Mouse (Mus musculus) C2C12 (cell line): ENCODE data around the gene Itgb6. TPM values are rescaled to one million over a fixed set of nuclear protein-coding genes. Genes with fewer than 3 reads are reported as not detected.

Experiments
- H3K27me3 ChIP-seq: one replicate; pipeline ENCODE4 v1.6.1; 2011; ENCODE audit not compliant: control insufficient read depth, insufficient read depth, insufficient read length
- H3K36me3 ChIP-seq: one replicate; pipeline ENCODE4 v1.6.1; 2011; ENCODE audit not compliant: control insufficient read depth, insufficient read depth
- H3K4me3 ChIP-seq: one replicate; pipeline ENCODE4 v1.5.1; 2011; ENCODE audit warnings: mild to moderate bottlenecking, control low read depth; ENCODE audit not compliant: poor library complexity, insufficient read depth, severe bottlenecking
- H3K79me2 ChIP-seq: one replicate; pipeline ENCODE4 v1.6.1; 2011; ENCODE audit not compliant: control insufficient read depth, insufficient read depth
- H3K79me3 ChIP-seq: one replicate; pipeline ENCODE4 v1.6.1; 2011; ENCODE audit warnings: low read depth, control low read depth
- H3ac ChIP-seq: one replicate; pipeline ENCODE3; 2011; ENCODE audit warnings: low read depth; ENCODE audit not compliant: control insufficient read depth, insufficient read length
- CEBPB ChIP-seq: IDR thresholded peaks from one replicate; pipeline ENCODE4 v1.6.1; 2011; ENCODE audit warnings: low read depth, mild to moderate bottlenecking, control low read depth, moderate library complexity
- CTCF ChIP-seq: IDR thresholded peaks from one replicate; pipeline ENCODE4 v1.5.1; 2011; ENCODE audit not compliant: control insufficient read depth, insufficient read depth, insufficient read length
- FOSL1 ChIP-seq: IDR thresholded peaks from one replicate; pipeline ENCODE4 v1.8.0; 2011; ENCODE audit warnings: mild to moderate bottlenecking, low read length; ENCODE audit not compliant: poor library complexity, insufficient read depth, severe bottlenecking
- MAX ChIP-seq: IDR thresholded peaks from one replicate; pipeline ENCODE4 v1.6.1; 2011; ENCODE audit warnings: mild to moderate bottlenecking, control low read depth
- MYOD1 ChIP-seq: IDR thresholded peaks from one replicate; pipeline ENCODE4 v1.6.1; 2011; ENCODE audit warnings: low read depth; ENCODE audit not compliant: control insufficient read depth, insufficient read length
- MYOG ChIP-seq: IDR thresholded peaks from one replicate; pipeline ENCODE4 v1.6.1; 2011; ENCODE audit not compliant: control insufficient read depth, insufficient read length; ENCODE audit errors: extremely low read depth
- USF1 ChIP-seq: IDR thresholded peaks from one replicate; pipeline ENCODE4 v1.6.1; 2011; ENCODE audit warnings: low read depth, mild to moderate bottlenecking, control low read depth, moderate library complexity
- polyA plus RNA-seq: library from polyadenylated mRNA; unstranded; fragments of >200 nt; fragmentation: generic; extraction: Trizol; gene quantifications from one replicate; pipeline ENCODE4 v1.2.1, GENCODE M21; 2012; ENCODE audit warnings: missing spikeins

Gene Itgb6
- polyA plus RNA-seq, 1 experiment = 0.30 TPM

DNA sequence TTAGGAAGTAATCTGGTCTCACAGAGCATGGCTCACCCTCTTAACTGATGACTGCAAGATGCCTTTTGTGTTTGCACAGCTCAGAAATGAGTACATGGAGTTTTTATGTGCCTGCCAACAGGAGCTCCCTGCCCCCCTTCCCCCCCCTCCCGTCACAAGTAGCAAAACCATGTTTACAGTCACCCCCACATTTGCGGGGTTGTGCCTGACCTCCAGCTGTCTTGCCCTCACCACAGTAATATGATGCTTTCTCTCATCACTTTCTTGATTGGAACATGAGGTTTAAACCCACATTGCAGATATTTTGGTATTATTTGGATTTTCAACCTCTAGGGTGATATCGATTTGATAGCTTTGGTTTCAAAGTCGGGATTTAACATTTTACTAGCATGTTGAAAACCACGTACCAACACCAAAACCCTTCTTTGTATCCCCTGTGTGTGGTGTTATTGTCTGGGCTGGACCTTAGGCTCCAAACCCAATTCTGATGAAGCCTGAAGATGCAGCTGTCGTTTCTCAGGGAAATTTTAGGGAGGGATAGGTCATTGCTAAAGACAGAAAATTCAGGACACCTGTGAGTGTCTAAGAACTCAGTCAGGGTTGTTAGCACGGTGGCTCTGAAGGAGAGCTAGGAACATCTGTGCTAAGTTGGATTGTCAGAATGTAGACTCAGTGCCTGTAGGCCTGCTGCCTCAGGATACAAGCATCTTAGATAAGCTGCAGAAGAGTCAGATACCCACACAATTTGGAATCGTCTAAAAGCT is 112.8 kb downstream of the Itgb6 start:
- no peak overlapping the region for H3ac ChIP-seq
- no peaks in the 10 kb centered on the region for H3K79me2 ChIP-seq
- H3K4me3 ChIP-seq = no peak overlapping the region
- no peaks in the 10 kb centered on the region for H3K79me3 ChIP-seq
- peak; percentile 49 for TF ChIP-seq MYOD1
- TF ChIP-seq USF1 = no peak
- no peak for TF ChIP-seq CTCF
- no peak for TF ChIP-seq FOSL1
- TF ChIP-seq MYOG = no peak
- H3K36me3 ChIP-seq = no peaks in the 10 kb centered on the region
- no peaks in the 10 kb centered on the region for H3K27me3 ChIP-seq

DNA sequence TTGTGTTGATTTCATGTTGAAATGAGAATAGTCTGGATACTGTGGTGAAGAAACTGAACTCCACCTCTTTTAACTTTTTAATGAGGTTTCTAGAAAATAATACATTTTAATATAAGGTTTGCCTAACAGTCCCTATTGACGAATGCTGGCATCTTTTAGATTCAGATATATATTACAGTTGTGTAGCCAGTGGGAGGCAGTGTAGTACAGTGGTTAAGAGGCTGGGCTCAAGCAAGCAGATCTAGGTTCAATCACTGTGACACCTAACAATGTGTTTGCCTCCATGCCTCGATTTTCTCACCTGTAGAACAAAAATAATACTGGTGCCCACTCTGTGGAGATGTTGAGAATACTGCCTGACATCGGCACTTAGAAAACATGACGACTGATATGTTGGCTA is 114.5 kb downstream of the Itgb6 start:
- Histone ChIP-seq H3K79me2 (no peaks in the 10 kb centered on the region), H3K27me3 (no peaks in the 10 kb centered on the region), H3K4me3 (no peak overlapping the region), H3K79me3 (no peaks in the 10 kb centered on the region), H3K36me3 (no peaks in the 10 kb centered on the region), H3ac (no peak overlapping the region)
- TF ChIP-seq CEBPB (no peak), MAX (no peak), USF1 (no peak), MYOD1 (no peak), FOSL1 (no peak), MYOG (no peak), CTCF (no peak)

DNA sequence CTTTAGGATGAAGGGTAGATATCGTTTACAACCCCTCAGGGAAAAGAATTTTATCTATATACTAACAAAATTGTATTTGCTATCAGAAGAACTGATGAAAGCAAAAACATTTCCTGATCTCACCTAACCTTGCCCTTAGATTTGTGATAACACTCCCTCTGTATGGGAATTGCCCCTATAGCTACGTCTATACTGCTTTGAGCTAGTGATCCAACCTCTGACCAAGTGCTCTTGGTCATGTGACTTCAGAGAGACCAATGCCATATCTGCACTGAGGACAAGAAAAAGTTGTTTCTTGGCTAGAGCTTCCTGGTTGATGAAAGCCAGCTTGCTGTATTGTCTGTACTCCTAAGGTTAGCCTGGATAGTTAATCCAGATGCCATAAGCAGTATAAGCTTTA is 121.1 kb downstream of the Itgb6 start:
- Histone ChIP-seq H3K27me3 (no peaks in the 10 kb centered on the region), H3K36me3 (no peaks in the 10 kb centered on the region), H3K79me2 (no peaks in the 10 kb centered on the region), H3K79me3 (no peaks in the 10 kb centered on the region), H3ac (no peak overlapping the region), H3K4me3 (no peak overlapping the region)
- peak; percentile 45 for TF ChIP-seq USF1
- no peak for TF ChIP-seq CEBPB
- no peak for TF ChIP-seq MYOD1
- TF ChIP-seq FOSL1 = no peak

DNA sequence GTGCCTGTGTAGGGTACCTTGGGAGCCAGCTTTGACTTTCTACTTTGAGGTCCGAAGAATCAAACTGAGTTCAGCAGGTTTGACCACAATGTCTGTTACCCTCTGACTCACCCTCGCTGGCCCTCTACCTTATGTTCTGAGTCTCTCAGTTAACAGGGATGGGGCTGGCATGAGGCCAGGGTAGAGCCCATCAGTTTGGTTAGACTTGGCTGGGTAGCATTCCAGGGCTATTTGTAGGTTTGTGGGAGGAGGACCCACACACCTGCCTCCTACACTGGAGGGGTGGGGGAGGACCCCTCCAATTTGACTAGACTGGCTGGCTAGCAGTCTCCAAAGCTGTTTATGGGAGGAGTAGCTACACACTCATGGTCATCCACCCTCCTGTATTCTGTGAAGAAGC is 121.6 kb downstream of the Itgb6 start:
- H3ac ChIP-seq = no peak overlapping the region
- no peaks in the 10 kb centered on the region for H3K79me2 ChIP-seq
- TF ChIP-seq CEBPB = no peak
- no peak for TF ChIP-seq FOSL1
- no peak for TF ChIP-seq MAX
- no peak for TF ChIP-seq MYOG
- no peak for TF ChIP-seq CTCF
- no peak for TF ChIP-seq USF1
- TF ChIP-seq MYOD1 = no peak
- H3K36me3 ChIP-seq = no peaks in the 10 kb centered on the region
- no peak overlapping the region for H3K4me3 ChIP-seq
- no peaks in the 10 kb centered on the region for H3K27me3 ChIP-seq
- no peaks in the 10 kb centered on the region for H3K79me3 ChIP-seq

DNA sequence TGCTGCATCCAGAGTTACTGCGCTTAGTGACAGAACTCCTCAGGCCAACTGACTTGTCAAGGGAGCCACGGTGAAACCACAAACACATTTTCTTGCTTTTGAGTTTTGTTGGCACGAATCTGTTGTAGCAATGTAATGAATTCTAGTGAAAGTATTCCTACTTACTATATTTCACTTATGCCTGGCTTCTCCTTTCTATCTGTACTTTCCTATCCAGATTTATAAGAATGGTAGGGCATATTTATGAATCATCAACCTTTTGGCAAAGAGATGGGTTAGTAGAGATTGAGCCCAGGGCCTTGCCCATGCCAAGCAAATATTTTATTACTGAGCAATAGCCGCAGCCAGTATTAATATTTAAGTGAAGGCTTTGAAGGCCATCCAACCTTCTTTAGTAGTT is 139.0 kb downstream of the Itgb6 start:
- no peak overlapping the region for H3ac ChIP-seq
- no peaks in the 10 kb centered on the region for H3K36me3 ChIP-seq
- no peaks in the 10 kb centered on the region for H3K79me2 ChIP-seq
- no peaks in the 10 kb centered on the region for H3K79me3 ChIP-seq
- no peaks in the 10 kb centered on the region for H3K27me3 ChIP-seq
- no peak for TF ChIP-seq FOSL1
- no peak overlapping the region for H3K4me3 ChIP-seq

DNA sequence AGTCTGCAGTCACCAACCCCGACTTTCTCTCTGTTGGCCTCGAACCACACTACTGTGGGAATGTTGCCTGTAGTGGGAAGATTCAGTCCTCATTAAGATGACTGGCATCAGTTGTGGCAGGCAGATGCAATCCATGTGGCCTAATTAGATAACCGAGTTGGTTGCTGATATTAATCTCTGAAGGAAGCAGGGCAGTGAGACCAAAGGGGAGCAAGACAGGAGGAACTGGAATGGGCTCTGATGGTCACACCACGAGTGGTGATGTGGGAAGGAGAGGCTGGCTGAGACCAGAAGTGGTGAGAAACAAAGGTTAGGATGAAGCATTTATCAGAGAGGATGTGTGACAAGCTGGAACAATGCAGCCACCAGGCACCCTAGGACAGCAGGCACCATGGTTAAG is 167.9 kb downstream of the Itgb6 start:
- Histone ChIP-seq H3K4me3 (no peak overlapping the region), H3K79me3 (no peaks in the 10 kb centered on the region), H3ac (no peak overlapping the region), H3K27me3 (no peaks in the 10 kb centered on the region), H3K36me3 (no peaks in the 10 kb centered on the region), H3K79me2 (no peaks in the 10 kb centered on the region)
- TF ChIP-seq MAX (no peak), USF1 (no peak), MYOG (no peak), CEBPB (no peak), CTCF (no peak), FOSL1 (no peak), MYOD1 (no peak)
